Mouse (Mus musculus): ENCODE data around the gene Tnfrsf19.

GRCm38 (mm10) chr14:61005127-61005837, 41.0 kb downstream of the Tnfrsf19 start:
- TF ChIP-seq POLR2A (IDR thresholded peaks at IDR 0.05; ENCODE audit: low read depth, low read length) (no peak), CTCF (conservative IDR thresholded peaks at IDR 0.05; ENCODE audit: insufficient read depth, insufficient read length, low read depth, low read length) (no peak)

All from kidney, adult 2 months (tissue).